Mouse (Mus musculus): ENCODE results near the gene Rbfox1. TPM values are rescaled to one million over a fixed set of nuclear protein-coding genes. Genes with fewer than 3 reads are reported as not detected.

The Rbfox1 gene
- total RNA-seq, 2 experiments from 2014 or later = 410 to 420 TPM

DNA sequence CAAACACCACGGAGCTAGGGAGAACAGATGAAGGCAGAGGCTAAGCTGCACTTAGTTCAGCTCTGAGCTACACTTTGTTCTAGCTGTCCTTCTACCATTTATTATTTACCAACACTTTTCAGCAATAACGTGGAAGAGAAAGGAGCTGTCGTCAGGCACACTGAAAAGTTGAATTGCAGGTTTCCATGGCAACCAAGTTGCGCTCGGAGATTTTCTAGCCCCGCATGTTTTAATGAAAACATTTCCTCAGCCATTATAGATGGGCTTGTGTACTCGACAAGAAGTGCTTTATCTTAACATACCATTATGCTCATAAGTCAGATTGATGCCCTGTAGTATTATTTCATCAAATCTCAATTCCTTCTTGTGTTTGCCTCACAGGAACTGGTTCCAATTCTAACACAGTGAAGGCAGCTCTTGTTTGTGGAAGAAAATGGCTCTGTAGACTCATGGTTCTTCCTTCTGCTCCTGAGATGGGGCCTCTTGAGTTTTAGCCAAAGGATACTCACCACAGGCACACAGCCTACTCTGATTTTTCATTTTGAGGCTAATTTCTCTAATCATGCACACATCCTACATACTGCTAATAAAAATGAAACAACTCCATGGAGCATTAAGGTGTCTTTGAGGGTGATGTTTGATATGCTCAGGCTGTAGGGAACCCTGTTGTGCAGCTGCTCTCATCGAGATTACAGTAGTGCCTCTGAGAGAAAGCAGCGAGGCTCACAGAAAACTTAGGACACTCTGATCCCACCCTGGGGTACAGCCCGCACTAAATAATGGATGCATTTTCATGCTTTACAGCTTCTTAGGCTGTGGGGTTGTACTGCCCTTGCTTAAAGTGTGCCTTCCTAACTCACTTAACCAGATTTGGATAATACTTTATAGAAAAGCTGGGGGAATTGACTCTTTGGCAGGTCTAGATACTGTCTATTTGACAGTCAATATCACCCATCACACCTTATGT lies 107.2 kb downstream of the Rbfox1 start:
- DNase-seq = peak in 1 of 2 experiments; percentile 24

DNA sequence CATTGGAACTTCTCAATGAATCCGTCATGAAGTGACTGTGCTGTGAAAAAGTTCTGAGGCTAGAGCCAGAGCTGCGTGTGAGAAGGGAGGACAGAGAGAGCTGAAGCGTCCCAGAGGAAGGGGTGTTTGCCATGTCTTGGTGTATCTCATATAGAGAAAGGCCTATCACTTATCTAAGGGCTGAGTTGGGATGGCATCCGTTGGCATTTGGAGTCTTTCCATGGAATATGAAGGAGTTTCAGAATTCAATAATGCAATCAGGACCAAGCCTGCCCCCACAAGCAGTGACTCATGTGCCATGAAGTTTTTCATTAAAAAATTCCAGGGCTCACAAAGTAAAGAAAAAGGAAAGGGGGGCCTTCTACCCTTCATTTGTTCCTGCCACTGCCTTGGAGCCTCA lies 112.0 kb downstream of the Rbfox1 start:
- no peak for DNase-seq

DNA sequence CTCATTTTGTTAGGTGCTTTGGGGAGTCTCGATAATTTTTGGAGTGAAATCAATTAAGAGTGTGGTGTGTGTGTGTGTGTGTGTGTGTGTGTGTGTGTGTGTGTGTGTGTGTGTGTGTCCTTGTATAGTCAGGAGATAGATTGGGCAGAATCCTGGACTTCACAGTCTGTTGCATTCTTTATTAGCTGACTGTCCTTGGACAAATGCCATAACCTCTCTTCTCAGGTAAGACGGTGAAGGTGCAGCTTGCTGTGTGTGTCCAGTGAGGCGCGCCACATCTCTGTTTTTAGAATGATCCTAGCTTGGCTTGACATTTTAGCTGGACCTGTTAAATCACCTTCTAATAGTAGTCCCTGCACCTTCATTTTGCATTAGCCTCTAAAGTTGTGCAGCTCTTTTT lies 112.5 kb downstream of the Rbfox1 start:
- no peak for DNase-seq

DNA sequence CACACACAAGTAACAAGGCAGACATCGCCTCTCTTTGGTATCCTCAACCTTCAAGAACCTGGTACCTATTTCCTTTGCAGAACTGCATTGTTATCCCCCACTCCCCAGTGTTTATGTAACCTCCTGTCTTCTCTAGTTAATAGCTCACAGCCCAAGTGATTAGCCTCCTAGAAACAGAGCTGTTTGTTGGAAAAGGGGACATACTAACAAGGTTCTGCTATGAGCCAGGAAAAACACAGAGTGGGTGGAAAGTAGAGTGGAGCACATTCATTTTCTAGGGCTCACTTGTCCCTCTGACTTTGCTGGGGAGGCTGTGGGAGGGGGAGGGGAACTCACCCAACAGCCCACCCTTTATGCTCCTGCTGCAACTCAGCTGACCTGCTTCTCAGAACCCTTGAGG lies 114.9 kb downstream of the Rbfox1 start:
- no peak for DNase-seq

DNA sequence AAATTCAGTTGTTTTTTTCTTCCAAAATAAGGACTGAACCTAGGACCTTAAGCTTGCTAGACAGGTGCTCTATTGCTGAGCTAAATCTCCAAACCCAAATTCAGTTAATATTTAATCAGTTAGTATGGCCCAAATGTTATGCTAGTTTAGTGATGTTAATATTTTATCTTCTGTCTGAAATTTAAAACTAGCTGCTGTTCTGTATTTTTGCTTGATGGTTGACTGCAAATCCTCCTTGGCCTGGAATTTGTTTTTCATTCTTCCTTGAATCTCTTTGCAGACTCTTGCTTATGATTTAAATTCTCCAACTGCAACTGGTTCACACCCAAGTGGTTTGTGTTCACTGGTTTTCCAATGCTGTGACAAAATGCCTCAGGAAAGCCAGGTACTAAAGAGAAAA lies 121.8 kb downstream of the Rbfox1 start:
- DNase-seq = no peak

DNA sequence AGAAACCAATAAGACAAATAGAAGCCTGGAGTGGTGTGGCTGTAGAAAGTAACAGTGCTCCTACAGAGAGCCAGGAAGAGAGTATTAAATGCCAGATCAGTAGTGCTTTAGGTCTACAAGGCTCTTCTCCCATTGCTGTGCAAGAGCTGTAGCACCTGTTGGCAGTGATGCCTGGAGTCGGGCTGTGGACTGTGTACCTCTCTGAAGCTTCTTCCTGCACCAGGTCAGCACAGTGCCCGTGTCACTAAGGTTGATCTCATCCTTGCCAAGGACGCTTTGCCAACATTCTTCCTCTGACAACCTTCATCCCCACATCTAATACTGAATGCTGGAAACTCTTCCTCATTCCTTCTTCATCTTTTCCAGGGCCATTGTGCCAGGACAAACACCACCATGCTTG lies 127.7 kb downstream of the Rbfox1 start:
- DNase-seq = no peak

DNA sequence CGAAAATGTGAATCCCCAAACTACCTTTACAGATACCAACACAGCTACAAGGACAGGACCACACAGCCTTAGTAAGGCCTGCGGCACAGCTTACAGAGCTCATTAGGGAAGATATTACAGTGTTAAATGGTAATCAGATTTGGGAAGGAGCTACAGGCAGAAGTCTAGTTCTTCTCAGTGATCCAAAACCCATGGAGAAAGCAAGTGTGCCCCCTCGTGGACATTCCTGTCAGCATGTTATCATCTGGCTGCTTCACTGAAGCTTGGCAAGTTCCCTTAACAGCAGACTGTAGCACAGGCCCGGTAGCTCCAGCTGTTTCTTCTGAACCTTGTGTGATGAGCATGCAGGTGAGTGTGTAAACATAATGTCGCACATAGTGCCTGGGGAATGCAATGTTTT lies 133.5 kb downstream of the Rbfox1 start:
- peak; percentile 84 to 88 for DNase-seq

DNA sequence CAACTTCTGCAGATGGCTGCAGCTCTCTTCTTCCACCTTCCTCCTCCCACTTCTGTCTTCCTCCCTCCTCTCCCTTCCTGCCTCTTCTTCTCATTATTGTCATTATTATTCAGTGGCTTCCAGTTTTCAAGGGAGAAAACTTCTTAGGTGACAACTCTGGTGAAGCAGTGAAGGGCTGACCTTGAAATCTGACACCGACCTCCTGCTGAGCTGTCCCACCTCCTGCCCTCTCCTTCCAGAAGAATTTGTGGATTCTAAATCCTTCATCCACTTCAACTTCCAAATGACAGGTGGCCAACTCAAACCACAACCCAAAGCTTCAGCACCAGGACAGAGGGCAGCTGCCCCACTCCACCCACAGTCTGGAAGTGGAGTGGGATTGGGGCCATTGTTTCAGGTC lies 134.2 kb downstream of the Rbfox1 start:
- DNase-seq = no peak

DNA sequence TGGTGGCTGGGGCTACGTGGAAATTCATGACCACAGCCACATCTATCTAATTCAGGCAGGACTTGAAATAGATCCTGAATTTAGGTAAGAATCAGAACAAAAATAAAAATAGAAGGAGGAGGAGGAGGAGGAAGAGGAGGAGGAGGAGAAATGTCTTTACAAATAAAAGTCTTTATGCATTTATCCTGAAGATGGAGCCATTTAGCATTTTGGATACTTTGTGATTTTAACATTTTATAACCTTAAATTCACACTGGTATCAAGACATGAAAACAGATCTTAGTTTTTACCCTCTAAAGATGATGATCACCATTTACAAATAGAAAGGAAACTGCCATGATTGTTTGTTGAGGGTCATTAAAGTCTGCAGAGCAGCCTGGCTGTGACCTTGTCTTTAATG lies 146.1 kb downstream of the Rbfox1 start:
- DNase-seq = no peak

DNA sequence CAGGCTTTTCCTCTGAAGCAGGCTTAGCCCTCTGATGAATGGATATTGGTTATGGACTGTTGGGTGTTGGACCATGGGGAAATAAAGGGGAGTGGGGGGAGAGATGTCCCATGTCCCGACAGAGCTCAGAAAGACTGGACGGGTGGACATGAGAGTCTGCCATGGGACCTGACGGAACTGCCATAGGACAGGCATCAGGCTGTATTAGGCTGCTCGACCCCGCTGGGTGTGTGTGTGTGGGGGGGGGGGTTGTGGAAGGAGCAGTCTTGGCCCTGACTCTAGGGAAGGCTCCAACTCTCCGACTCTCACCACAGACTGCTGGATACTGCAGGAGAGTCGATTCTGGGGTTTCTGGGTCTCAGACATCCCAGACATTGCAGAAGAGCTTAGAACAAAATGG lies 147.4 kb downstream of the Rbfox1 start:
- no peak for DNase-seq

DNA sequence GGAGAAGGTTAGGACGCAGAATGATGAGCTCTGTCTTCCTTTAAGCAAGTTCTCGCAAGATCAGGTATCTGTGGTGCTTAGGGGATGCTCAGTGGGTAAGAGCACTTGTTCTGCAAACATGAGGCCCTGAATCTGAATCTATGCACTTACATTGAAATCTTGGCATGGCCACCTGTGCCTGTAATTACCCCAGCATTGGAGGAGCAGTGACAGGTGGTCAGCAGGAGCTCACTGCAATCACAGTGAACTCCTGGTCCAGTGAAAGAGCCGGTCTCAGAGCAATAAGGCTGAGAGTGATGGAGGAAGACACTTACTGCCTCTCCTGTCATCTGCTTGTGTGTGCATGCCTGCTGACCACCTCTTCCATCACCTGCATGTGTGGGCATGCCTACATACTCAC lies 149.7 kb downstream of the Rbfox1 start:
- no peak for DNase-seq

DNA sequence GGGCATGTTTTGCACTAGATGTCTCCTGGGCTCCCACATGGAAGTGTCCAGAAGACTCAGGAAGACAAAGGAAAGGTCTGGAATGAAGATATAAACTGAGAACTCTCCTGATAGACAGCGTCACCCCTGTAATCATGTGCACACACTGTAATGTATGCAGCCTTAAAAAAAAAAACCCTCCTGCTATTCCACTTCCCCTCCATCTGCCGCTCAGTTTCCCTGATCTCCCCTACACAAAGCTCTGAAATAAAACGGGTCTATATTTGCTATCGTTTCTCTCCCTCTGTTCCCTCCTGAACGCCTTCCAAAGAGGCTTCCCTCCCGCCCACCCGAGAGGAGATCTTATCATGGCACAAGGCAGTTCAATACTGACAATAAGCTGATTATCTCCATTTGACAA lies 151.9 kb downstream of the Rbfox1 start:
- DNase-seq = peak in 1 of 2 experiments; percentile 19

DNA sequence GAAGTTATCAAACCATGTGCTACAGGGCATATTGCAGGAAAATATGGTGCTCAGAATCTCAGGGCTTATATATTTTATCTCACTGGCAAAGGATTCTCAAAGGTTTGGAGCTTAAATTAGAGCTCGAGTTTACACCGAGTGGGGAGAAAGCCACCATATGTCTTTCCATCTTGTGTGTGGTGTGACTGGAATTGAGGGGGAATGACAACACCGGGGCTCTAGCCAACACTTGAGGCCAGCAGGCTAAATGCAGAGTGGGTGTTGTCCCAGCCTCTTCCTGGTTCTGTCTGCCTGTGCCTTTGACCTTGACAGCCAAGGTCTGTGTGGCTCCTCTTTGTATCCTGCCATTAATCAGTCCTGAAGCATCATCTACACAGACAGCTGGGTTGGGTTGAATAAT lies 157.6 kb downstream of the Rbfox1 start:
- DNase-seq = peak in 1 of 2 experiments; percentile 31

DNA sequence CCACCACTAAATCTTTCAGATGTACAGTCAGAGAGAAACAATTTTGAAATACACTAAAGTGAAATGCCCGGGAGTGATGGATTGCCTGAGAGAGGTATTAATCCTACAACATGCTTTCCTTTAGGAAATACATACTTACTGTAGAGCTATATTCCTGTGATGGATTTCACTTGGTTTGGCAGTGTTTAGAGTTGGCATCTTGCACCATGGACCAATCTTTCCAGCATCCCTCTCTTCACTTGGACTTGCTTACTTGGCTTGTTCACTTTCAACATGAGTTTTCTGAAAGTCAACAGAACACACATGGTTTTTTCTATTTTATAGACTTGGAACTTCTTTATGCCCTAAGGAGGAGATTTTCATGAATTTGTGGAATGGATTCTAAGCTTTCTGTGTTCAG lies 163.4 kb downstream of the Rbfox1 start:
- DNase-seq = no peak

DNA sequence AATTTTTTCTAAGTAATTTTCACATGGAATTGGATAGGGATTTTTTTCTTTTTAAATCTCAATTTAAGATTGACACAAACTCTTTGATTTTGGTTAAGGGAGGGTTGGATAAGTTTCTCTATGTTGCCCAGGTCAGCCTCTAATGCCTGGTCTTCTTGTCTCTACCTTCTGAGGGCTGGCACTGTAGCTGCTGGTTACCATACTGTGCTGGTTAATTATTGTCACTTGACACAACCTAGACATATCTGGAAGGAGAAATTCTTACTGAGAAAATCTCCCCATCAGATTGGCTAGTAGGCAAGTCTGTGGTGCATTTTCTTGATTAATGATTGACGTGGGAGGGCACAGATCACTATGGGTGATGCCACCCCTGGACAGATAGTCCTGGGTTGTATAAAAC lies 177.3 kb downstream of the Rbfox1 start:
- DNase-seq = no peak

DNA sequence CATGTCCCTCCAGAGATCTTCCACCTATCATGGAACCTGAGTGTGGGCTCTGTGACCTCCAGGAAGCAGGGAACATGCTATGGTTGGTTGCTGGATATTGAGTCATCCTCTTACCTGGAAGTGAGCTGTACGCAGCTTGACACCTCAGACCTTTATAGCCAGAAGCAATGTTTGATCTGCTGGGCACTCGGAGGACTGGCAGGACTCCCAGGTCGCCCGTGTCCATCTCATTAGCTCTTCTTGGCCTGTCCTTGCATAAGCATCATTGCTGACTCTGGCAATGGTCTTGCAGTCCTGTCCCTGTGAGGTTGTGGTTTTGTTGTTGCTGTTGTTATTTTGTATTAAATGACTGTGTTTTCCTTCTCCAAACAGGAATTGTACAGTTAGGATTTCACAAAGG lies 180.3 kb downstream of the Rbfox1 start:
- no peak for DNase-seq

DNA sequence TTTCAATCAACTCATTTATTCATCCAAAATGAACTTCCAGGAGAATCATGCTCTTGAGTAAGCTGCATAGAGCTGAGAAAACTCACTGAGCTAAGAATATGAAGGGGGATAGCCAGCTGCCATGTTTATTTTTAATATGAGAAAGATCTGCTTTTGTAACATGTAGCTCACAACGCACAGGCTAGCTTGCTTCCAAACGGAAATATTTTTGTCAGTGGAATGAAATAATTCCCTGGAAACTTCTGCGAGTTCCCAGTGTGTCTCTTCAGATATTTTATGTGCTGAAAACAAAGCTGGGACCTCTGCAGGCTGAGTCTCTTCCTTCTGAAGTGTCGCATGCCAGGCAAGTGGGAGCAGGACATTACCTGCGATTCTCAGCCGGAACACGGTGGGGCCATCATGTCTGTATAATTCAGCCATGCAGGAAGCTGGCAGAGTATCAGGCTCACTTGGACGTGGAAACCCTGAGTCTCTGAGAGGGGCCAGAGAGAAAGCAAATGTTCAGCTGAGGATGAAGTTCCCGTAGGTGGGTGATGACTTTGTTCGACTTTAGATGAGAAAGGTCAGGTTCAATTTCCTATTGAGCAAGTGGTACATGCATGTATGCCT lies 190.4 kb downstream of the Rbfox1 start:
- no peak for DNase-seq

DNA sequence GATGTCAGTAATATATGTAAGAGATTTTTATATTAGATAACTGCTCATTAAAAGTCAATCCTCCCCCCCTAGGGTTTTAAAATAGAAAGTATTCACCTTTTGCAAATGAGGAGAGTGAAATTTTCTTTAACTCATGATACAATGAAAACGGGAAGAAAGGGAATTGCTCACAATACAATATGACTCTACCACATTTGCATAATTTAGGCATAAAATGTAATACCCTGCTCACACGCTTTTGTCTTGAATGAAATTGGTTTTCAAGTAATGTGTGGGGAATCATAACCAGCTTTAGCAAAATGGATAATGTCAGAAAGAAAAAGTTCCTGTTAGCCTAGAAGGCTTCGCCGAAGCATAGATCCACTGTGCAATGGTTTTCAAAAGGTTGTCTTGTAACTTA lies 193.9 kb downstream of the Rbfox1 start:
- no peak for DNase-seq

DNA sequence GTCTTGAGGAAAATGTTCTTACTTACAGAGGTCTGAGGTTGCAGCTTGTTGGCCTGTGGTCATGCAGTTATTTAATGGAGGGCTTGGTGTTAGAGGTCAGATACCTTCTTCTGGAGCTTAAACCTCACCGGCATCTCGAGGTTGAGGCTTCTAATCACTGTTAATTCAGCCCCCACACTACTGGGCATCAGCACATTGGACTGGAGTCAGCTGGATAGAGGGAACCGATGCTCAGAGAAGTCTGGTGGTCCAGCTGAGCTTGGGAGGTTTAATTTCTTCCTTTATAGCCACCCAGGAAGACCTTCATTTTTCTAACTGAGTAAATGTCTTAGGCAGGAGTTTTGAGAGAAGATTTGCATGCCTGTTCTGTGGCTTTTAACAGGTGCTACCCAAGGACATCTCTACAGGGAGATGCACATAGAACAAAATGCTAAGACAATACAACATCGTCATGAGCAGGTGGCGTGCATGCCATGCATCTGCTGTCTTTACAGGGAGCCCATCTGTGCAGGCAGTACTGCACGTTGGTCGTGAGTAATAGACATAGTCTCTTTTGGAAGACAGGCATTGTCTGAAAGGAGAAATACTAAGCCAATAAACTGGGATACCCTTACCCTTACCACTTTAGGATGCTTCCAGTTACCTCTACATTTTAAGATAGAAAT lies 199.7 kb downstream of the Rbfox1 start:
- peak; percentile 54 to 78 for DNase-seq

DNA sequence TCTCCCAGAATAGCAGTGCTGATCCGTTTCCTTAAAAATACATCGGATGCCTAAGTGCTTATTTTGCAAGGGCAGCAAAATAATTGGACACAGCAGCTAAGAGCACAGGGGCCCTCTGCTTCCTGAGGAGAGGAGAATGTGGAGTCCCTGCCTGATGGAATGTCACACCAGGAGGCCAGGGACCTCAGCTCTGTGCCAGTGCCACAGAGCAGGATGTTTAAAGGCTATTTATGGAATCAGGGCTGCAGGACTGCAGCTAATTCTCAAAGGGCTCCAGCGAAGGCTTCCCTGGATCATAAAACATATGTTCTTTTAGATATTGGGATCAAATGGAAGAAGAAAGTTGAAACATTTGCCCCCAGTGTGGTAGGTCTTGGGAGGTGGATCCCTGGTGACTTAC lies 201.0 kb downstream of the Rbfox1 start:
- DNase-seq = no peak

DNA sequence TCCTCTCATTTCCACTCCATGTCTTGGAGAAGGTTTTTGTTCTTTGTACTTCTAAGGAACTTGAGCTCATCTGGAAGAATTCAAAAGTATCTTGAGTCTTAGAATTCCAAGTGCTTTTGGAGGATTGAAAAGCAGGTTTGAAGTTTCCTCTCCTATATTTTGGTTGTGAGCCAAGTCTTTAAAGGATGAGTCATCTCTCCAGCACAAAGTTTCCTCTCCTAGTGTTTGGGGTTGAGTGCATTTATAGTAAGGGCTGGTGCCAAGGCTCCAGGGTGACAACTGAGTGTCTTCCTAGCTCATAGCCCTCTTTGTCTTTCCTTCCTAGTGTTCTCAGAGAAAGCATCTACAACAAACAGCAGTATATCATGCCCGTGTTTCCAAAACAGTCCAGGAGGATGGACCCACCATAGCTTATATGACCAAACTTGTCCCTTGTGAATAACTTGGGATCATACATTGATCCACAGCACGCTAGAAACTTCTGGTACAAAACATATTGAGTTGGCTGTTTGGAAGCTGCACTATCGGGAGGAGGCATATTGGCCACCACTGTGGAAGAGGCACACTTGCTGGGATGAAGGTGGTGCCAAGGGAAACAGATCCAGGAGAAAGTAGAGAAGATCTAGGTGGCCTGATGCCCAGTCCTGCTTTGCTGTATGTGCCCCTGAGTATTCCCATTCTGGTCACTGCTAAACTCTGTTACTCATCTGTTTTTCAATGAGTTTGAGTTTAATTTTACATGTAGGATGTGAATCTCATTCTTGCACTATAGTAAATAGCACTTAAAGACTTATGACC lies 206.4 kb downstream of the Rbfox1 start:
- no peak for DNase-seq

DNA sequence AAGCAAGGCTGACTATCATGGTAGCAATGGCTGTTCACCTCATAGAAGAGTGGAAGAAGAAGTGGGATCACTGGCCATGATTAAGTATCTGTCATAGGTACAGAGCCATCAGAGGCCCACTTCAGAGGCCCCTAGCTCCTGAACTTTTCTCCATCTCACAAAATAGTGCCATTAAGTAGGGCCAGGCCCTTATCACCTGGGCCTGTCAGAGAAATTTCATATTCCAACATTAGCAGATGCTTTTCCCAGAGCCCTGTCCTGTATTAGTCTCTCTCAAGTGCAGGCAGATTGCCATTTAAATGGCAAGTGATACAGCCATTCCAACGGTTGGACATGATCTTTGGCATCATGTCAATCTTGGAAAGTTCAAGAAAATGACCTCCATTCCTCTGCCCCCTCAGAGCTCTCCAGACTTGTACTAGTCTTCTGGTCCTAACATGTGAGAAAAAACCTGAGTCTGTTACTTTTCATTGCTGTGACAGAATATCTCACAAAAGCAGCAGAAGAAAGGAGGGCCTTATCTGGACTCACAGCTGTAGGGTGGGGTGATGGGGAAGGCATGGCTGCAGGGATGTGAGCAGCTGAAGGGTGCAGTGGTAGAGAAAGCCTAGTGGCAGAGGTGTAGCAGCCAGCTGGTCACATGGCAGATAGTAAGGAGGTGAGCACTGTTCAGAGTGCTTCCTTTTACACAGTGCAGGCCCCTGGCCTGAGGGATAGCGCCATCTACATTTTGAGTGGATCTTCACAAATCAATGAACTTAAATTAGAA lies 210.6 kb downstream of the Rbfox1 start:
- no peak for DNase-seq
